Mouse (Mus musculus) midbrain, embryonic 16.5 days (tissue): Measurements from ENCODE around the gene Bcar1. TPM values are rescaled to one million over a fixed set of nuclear protein-coding genes. Genes with fewer than 3 reads are reported as not detected.

Source experiments
- ATAC-seq: fragments of 200-750 bp; cut with Nextera tagmentation; 2 replicates; pipeline ENCODE4 v1.8.0; 2017; ENCODE audit warnings: moderate TSS enrichment
- H3K27ac ChIP-seq: fragments of 300-500 bp; sonication (generic); 2 replicates; pipeline ENCODE4 v1.5.1; 2014; ENCODE audit warnings: mild to moderate bottlenecking, low read length, mixed read lengths
- H3K27me3 ChIP-seq: fragments of 300-500 bp; sonication (generic); 2 replicates; pipeline ENCODE4 v1.6.1; 2014; ENCODE audit warnings: low read depth, low read length, mixed read lengths; ENCODE audit not compliant: control insufficient read depth, insufficient read depth
- H3K36me3 ChIP-seq: fragments of 300-500 bp; sonication (generic); 2 replicates; pipeline ENCODE4 v1.6.1; 2014; ENCODE audit warnings: mild to moderate bottlenecking, low read length, moderate library complexity, mixed read lengths; ENCODE audit not compliant: control insufficient read depth, insufficient read depth
- H3K4me1 ChIP-seq: fragments of 300-500 bp; sonication (generic); 2 replicates; pipeline ENCODE4 v1.6.1; 2014; ENCODE audit warnings: mild to moderate bottlenecking, low read length, mixed read lengths; ENCODE audit not compliant: control insufficient read depth, insufficient read depth
- H3K4me2 ChIP-seq: fragments of 300-500 bp; sonication (generic); 2 replicates; pipeline ENCODE4 v1.6.1; 2014; ENCODE audit warnings: mild to moderate bottlenecking, low read length, mixed read lengths
- H3K4me3 ChIP-seq: fragments of 300-500 bp; sonication (generic); 2 replicates; pipeline ENCODE4 v1.5.1; 2014; ENCODE audit warnings: low read depth, mild to moderate bottlenecking, low read length, moderate library complexity, mixed read lengths
- H3K9ac ChIP-seq: fragments of 300-500 bp; sonication (generic); 2 replicates; pipeline ENCODE4 v1.6.1; 2014; ENCODE audit warnings: low read depth, low read length, mixed read lengths
- H3K9me3 ChIP-seq: fragments of 300-500 bp; sonication (generic); replicated peaks from 2 replicates; pipeline ENCODE4 v1.6.1; 2014; ENCODE audit warnings: mild to moderate bottlenecking, low read length, mixed read lengths; ENCODE audit not compliant: control insufficient read depth, poor library complexity, severe bottlenecking
- WGBS: fragments of 180-500 bp; shearing (Covaris S2); extraction: QIAGEN DNeasy Blood & Tissue Kit; methylation state at CpG from one replicate; pipeline ENCODE4 v1.1.7; 2014; 5-methylcytosine and 5-hydroxymethylcytosine counted together
- polyA plus RNA-seq: library from polyadenylated mRNA; unstranded; fragments of >200 nt; fragmentation: Nextera tagmentation; extraction: Ambion mirVana; gene quantifications from 2 replicates; pipeline ENCODE4 v1.2.1, GENCODE M21; 2015

The Bcar1 gene
- polyA plus RNA-seq, 1 experiment from 2014 or later: 43.3 TPM

- Histone ChIP-seq H3K4me1 (peaks cover 9% of the 10 kb centered on the region; the same call in 1 of the 2 replicates), H3K27ac (no peak overlapping the region), H3K27me3 (no peaks in the 10 kb centered on the region), H3K36me3 (no peaks in the 10 kb centered on the region), H3K4me2 (no peak overlapping the region), H3K4me3 (no peak overlapping the region), H3K9ac (no peak overlapping the region), H3K9me3 (no peaks in the 10 kb centered on the region)
- WGBS: 95% methylated on average over 9 of the region's 9 CpGs
- ATAC-seq: no peak
Measured at GRCm38 (mm10) chr8:111772083-111772482, 28.5 kb upstream of the Bcar1 start.

- Histone ChIP-seq H3K4me1 (peaks cover 9% of the 10 kb centered on the region; the same call in 1 of the 2 replicates), H3K9me3 (no peaks in the 10 kb centered on the region), H3K27me3 (no peaks in the 10 kb centered on the region), H3K9ac (no peak overlapping the region), H3K27ac (no peak overlapping the region), H3K4me2 (no peak overlapping the region), H3K4me3 (no peak overlapping the region), H3K36me3 (no peaks in the 10 kb centered on the region)
- ATAC-seq: no peak
- WGBS: 94% methylated on average over 6 of the region's 6 CpGs
Measured at GRCm38 (mm10) chr8:111771625-111772020, 28.0 kb upstream of the Bcar1 start.

GRCm38 (mm10) chr8:111770958-111771624 lies 27.5 kb upstream of the Bcar1 start:
- H3K9me3 ChIP-seq: no peaks in the 10 kb centered on the region
- H3K4me1 ChIP-seq: peaks cover 9% of the 10 kb centered on the region; the same call in 1 of the 2 replicates
- no peak overlapping the region for H3K27ac ChIP-seq
- no peak overlapping the region for H3K4me3 ChIP-seq
- no peaks in the 10 kb centered on the region for H3K27me3 ChIP-seq
- no peak overlapping the region for H3K9ac ChIP-seq
- no peak for ATAC-seq
- no peak overlapping the region for H3K4me2 ChIP-seq
- H3K36me3 ChIP-seq: no peaks in the 10 kb centered on the region
- WGBS: 66% methylated on average over 5 of the region's 5 CpGs

GRCm38 (mm10) chr8:111769764-111770428 lies 26.3 kb upstream of the Bcar1 start:
- H3K4me1 ChIP-seq: peaks cover 9% of the 10 kb centered on the region; the same call in 1 of the 2 replicates
- WGBS: 32% methylated on average over 12 of the region's 12 CpGs
- H3K4me3 ChIP-seq: no peak overlapping the region
- no peaks in the 10 kb centered on the region; the same call in 1 of the 2 replicates for H3K36me3 ChIP-seq
- H3K4me2 ChIP-seq: no peak overlapping the region
- peak overlapping the region; percentile 64 for H3K27ac ChIP-seq
- H3K9ac ChIP-seq: no peak overlapping the region
- H3K9me3 ChIP-seq: no peaks in the 10 kb centered on the region
- H3K27me3 ChIP-seq: no peaks in the 10 kb centered on the region
- peak; percentile 78 for ATAC-seq

- Histone ChIP-seq H3K36me3 (no peaks in the 10 kb centered on the region; the same call in 1 of the 2 replicates), H3K4me2 (no peak overlapping the region), H3K27me3 (no peaks in the 10 kb centered on the region), H3K4me3 (no peak overlapping the region), H3K9me3 (no peaks in the 10 kb centered on the region), H3K4me1 (peaks cover 9% of the 10 kb centered on the region; the same call in 1 of the 2 replicates), H3K9ac (no peak overlapping the region), H3K27ac (peak overlapping the region; percentile 64)
- ATAC-seq: no peak
- WGBS: 54% methylated on average over 15 of the region's 15 CpGs
Measured at GRCm38 (mm10) chr8:111769296-111769695, 25.7 kb upstream of the Bcar1 start.

- Histone ChIP-seq H3K4me3 (no peak overlapping the region), H3K27me3 (no peaks in the 10 kb centered on the region), H3K4me2 (no peak overlapping the region), H3K9ac (no peak overlapping the region), H3K9me3 (no peaks in the 10 kb centered on the region), H3K36me3 (no peaks in the 10 kb centered on the region; the same call in 1 of the 2 replicates), H3K4me1 (peaks cover 9% of the 10 kb centered on the region; the same call in 1 of the 2 replicates), H3K27ac (no peak overlapping the region)
- ATAC-seq: no peak
- WGBS: 91% methylated on average over 6 of the region's 6 CpGs
Measured at GRCm38 (mm10) chr8:111768651-111769050, 25.0 kb upstream of the Bcar1 start.

- Histone ChIP-seq H3K27me3 (no peaks in the 10 kb centered on the region), H3K9me3 (no peaks in the 10 kb centered on the region), H3K27ac (no peak overlapping the region), H3K4me3 (no peak overlapping the region), H3K4me1 (peaks cover 9% of the 10 kb centered on the region; the same call in 1 of the 2 replicates), H3K36me3 (no peaks in the 10 kb centered on the region; the same call in 1 of the 2 replicates), H3K9ac (no peak overlapping the region), H3K4me2 (no peak overlapping the region)
- 85% methylated on average over 4 of the region's 4 CpGs for WGBS
- no peak for ATAC-seq
Measured at GRCm38 (mm10) chr8:111765616-111766015, 22.0 kb upstream of the Bcar1 start.

- no peak overlapping the region for H3K4me2 ChIP-seq
- ATAC-seq: no peak
Measured at GRCm38 (mm10) chr8:111765096-111765495, 21.5 kb upstream of the Bcar1 start.

GRCm38 (mm10) chr8:111760708-111761107 lies 17.1 kb upstream of the Bcar1 start:
- no peaks in the 10 kb centered on the region; the same call in 1 of the 2 replicates for H3K36me3 ChIP-seq
- WGBS: 83% methylated on average over 13 of the region's 13 CpGs
- no peak overlapping the region for H3K27ac ChIP-seq
- ATAC-seq: no peak
- H3K4me2 ChIP-seq: no peak overlapping the region
- H3K9ac ChIP-seq: no peak overlapping the region
- no peaks in the 10 kb centered on the region for H3K4me1 ChIP-seq
- no peak overlapping the region for H3K4me3 ChIP-seq
- no peaks in the 10 kb centered on the region for H3K9me3 ChIP-seq
- no peaks in the 10 kb centered on the region for H3K27me3 ChIP-seq

More at GRCm38 (mm10) chr8:111765096-111765495, 21.5 kb upstream of the Bcar1 start:
- Histone ChIP-seq H3K9me3 (no peaks in the 10 kb centered on the region), H3K27me3 (no peaks in the 10 kb centered on the region), H3K36me3 (no peaks in the 10 kb centered on the region; the same call in 1 of the 2 replicates), H3K4me1 (peaks cover 8% of the 10 kb centered on the region; the same call in 1 of the 2 replicates), H3K9ac (no peak overlapping the region), H3K27ac (no peak overlapping the region), H3K4me3 (no peak overlapping the region)
- 96% methylated on average over 9 of the region's 9 CpGs for WGBS
